Mouse (Mus musculus): ENCODE data around the gene Trpm8. TPM values are rescaled to one million over a fixed set of nuclear protein-coding genes. Genes with fewer than 3 reads are reported as not detected.

Gene Trpm8
- total and polyA plus RNA-seq, 3 experiments, result not detected

DNA sequence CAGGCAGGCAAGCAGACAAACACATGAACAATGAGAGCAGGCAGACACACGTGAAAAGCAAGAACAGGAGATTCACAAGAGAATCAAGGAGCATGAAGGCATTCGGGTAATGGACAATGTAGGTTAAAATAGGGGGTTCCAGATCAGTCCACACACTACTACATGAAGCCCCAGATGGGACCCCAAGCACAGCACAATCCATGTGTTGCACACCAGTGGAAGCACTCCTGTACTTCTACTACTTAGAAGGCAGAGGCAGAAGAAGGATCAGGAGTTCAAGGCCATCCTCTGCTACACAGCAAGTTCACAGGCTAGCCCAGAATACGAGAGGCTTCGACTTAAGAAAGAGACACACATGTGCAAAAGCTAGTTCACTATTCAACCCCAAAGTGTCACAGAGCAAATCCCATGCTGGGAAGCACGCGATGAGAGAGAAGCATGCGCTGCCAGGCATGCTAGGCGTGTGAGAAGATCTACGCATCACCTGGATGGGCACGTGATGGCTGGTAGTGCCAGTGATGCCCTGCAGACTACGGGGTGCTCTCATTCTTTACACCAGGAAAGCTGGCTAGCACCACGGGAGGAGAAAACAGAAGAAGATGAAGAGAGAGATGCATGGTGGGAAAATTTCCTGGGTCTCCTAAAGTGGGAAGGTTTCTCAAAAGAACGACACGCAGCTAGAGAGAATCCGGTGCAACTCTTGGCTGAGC lies 8.8 kb downstream of the Trpm8 start:
- H3K4me3 ChIP-seq (replicated peaks in 1 of 3; ENCODE audit: low read depth in 2 of 3, low read length in 2 of 3, poor library complexity in 1 of 3), result no peak overlapping the region
- DNase-seq (ENCODE audit: extremely low read depth), result no peak
- H3K27ac ChIP-seq (ENCODE audit: insufficient read depth, low read depth), result no peak overlapping the region
- H3K79me2 ChIP-seq (replicated peaks; ENCODE audit: control insufficient read depth, extremely low read depth, insufficient read depth, poor library complexity, severe bottlenecking), result no peaks in the 10 kb centered on the region
- dilution Hi-C loops (cut with MboI; ENCODE audit: extremely low pct_ligation_motif_present, extremely low pct_unique_long_range_greater_than_20kb, low sequenced_read_pairs) (no loop called here), in situ Hi-C loops (cut with MboI; ENCODE audit: low pct_ligation_motif_present, low pct_unique_long_range_greater_than_20kb, low sequenced_read_pairs) (loop anchor here (10.0 to 25.0 kb wide), 2 partner anchors 151 to 324 kb away; partner anchors contain the start of gene Ugt1a6a)
- peaks cover 72% of the 10 kb centered on the region for H3K27me3 ChIP-seq (replicated peaks)
- H3K4me1 ChIP-seq (ENCODE audit: control insufficient read depth in 1 of 2, insufficient read depth in 2 of 2), result peaks cover 13 to 22% of the 10 kb centered on the region in 2 experiments
- H3K36me3 ChIP-seq (replicated peaks in 1 of 2; ENCODE audit: control insufficient read depth in 1 of 2, insufficient read depth in 1 of 2, low read length in 1 of 2), result no peaks in the 10 kb centered on the region
- H3K4me2 ChIP-seq (ENCODE audit: insufficient read depth, low read depth, poor library complexity, severe bottlenecking), result no peak overlapping the region
- H3K9ac ChIP-seq (ENCODE audit: insufficient read depth, low read depth), result no peak overlapping the region
- peaks cover 27% of the 10 kb centered on the region for H3K9me3 ChIP-seq (replicated peaks; ENCODE audit: low read length)
- TF ChIP-seq MEF2A (IDR thresholded peaks at IDR 0.05; ENCODE audit: borderline replicate concordance, low read depth, low read length), result no peak
- TF ChIP-seq MXI1 (IDR thresholded peaks at IDR 0.05; ENCODE audit: low read depth, low read length), result no peak
- TF ChIP-seq MAZ (IDR thresholded peaks at IDR 0.05; ENCODE audit: low read depth, low read length), result no peak
- TF ChIP-seq E2F4 (IDR thresholded peaks at IDR 0.05; ENCODE audit: insufficient replicate concordance, low read depth, low read length), result no peak
- no peak for TF ChIP-seq ZMIZ1 (IDR thresholded peaks at IDR 0.05; ENCODE audit: low read depth, low read length)
- no peak for TF ChIP-seq BHLHE40 (IDR thresholded peaks at IDR 0.05; ENCODE audit: low read depth, low read length)
- no peak for TF ChIP-seq MAX (IDR thresholded peaks at IDR 0.05; ENCODE audit: low read length)
- TF ChIP-seq NELFE (IDR thresholded peaks at IDR 0.05; ENCODE audit: low read depth, low read length), result no peak
- TF ChIP-seq IRF4 (IDR thresholded peaks at IDR 0.05; ENCODE audit: low read depth, low read length), result no peak
- no peak for TF ChIP-seq SIN3A (IDR thresholded peaks at IDR 0.05; ENCODE audit: low read length)
- no peak for TF ChIP-seq MAFK (IDR thresholded peaks at IDR 0.05; ENCODE audit: insufficient replicate concordance, low read length)
- no peak for TF ChIP-seq RCOR1 (conservative IDR thresholded peaks at IDR 0.05; ENCODE audit: low read depth, low read length)
- no peak for TF ChIP-seq USF2 (conservative IDR thresholded peaks at IDR 0.05; ENCODE audit: low read depth, low read length)
- TF ChIP-seq CHD1 (IDR thresholded peaks at IDR 0.05; ENCODE audit: low read depth, low read length), result no peak
- no peak for TF ChIP-seq KAT2A (IDR thresholded peaks at IDR 0.05; ENCODE audit: insufficient replicate concordance, low read length)
- TF ChIP-seq UBTF (IDR thresholded peaks at IDR 0.05; ENCODE audit: low read depth, low read length), result no peak
- no peak for TF ChIP-seq USF1 (IDR thresholded peaks at IDR 0.05; ENCODE audit: low read depth, low read length)
- no peak for TF ChIP-seq TCF12 (IDR thresholded peaks at IDR 0.05; ENCODE audit: low read depth, low read length)
- TF ChIP-seq CTCF (conservative IDR thresholded peaks at IDR 0.05 in 1 of 2, IDR thresholded peaks at IDR 0.05 in 1 of 2; ENCODE audit: low read depth in 2 of 2, low read length in 2 of 2), result no peak
